Mouse (Mus musculus) urinary bladder, postnatal 4 days (tissue): ENCODE measurements around the gene Ckmt1.
A peak's percentile ranks its signal among the peaks of the same experiment; 100 is the strongest.
"Not testable (repeated sequence)": the region's sequence is repeated elsewhere in the genome, so short reads cannot be mapped to it uniquely, and the experiment has no call there.

ENCODE experiments used
- DNase-seq, 2 experiments: peaks; one replicate each; pipeline ENCODE4 v3.0.0; 2021 to 2022; ENCODE audit warnings: low spot score in 2 of 2

Ckmt1 gene

GRCm38 (mm10) chr2:121357494-121357893 lies at the start of gene Ckmt1:
Gene Ckmt1 (plus strand): TSS chr2:121357714.
- no peak for DNase-seq

GRCm38 (mm10) chr2:121308997-121309416 lies 48.5 kb upstream of the Ckmt1 start:
- peak in 1 of 2 experiments; percentile 33 for DNase-seq

GRCm38 (mm10) chr2:121316278-121316677 lies 41.2 kb upstream of the Ckmt1 start:
- no peak for DNase-seq

GRCm38 (mm10) chr2:121323041-121323440 lies 34.5 kb upstream of the Ckmt1 start:
- no peak for DNase-seq

- no peak for DNase-seq
Measured at GRCm38 (mm10) chr2:121323693-121324470, 33.6 kb upstream of the Ckmt1 start.

GRCm38 (mm10) chr2:121329492-121329891 lies 28.0 kb upstream of the Ckmt1 start:
- no peak for DNase-seq

- DNase-seq: no peak
Measured at GRCm38 (mm10) chr2:121339057-121339456, 18.5 kb upstream of the Ckmt1 start.

GRCm38 (mm10) chr2:121353156-121353555 lies 4.4 kb upstream of the Ckmt1 start:
- DNase-seq: no peak

- no peak for DNase-seq
Measured at GRCm38 (mm10) chr2:121354378-121354777, 3.1 kb upstream of the Ckmt1 start.

- DNase-seq: peak; percentile 96
Measured at GRCm38 (mm10) chr2:121354820-121355592, 2.5 kb upstream of the Ckmt1 start, which contains the start of gene Ppip5k1. Gene Ppip5k1 (minus strand): TSS chr2:121355396.

- DNase-seq: no peak
Measured at GRCm38 (mm10) chr2:121357961-121358360, 447 bp downstream of the Ckmt1 start.

- peak in 1 of 2 experiments; percentile 41 for DNase-seq
Measured at GRCm38 (mm10) chr2:121358381-121358780, 867 bp downstream of the Ckmt1 start.

- DNase-seq: no peak
Measured at GRCm38 (mm10) chr2:121359461-121359860, 1.9 kb downstream of the Ckmt1 start.

GRCm38 (mm10) chr2:121363656-121364055 lies 6.1 kb downstream of the Ckmt1 start:
- no peak for DNase-seq

- DNase-seq: no peak
Measured at GRCm38 (mm10) chr2:121368831-121369230, 11.3 kb downstream of the Ckmt1 start.

GRCm38 (mm10) chr2:121370921-121371320 lies 13.4 kb downstream of the Ckmt1 start:
- DNase-seq: no peak

- DNase-seq: no peak
Measured at GRCm38 (mm10) chr2:121372266-121372665, 14.8 kb downstream of the Ckmt1 start.

GRCm38 (mm10) chr2:121374766-121375165 lies 17.3 kb downstream of the Ckmt1 start:
- DNase-seq: no peak

GRCm38 (mm10) chr2:121386961-121387575 lies 29.6 kb downstream of the Ckmt1 start, which contains the start of gene Strc:
Gene Strc (minus strand): TSS chr2:121387168.
- DNase-seq: not testable (repeated sequence)

- DNase-seq: peak; percentile 42 to 83
Measured at GRCm38 (mm10) chr2:121396624-121397023, 39.1 kb downstream of the Ckmt1 start.

- DNase-seq: no peak
Measured at GRCm38 (mm10) chr2:121403296-121403695, 45.8 kb downstream of the Ckmt1 start.

GRCm38 (mm10) chr2:121408160-121408559 lies 50.6 kb downstream of the Ckmt1 start:
- no peak for DNase-seq
